Mouse (Mus musculus) neural tube, postnatal 0 days (tissue): ENCODE measurements around the gene Abcf1. TPM values are rescaled to one million over a fixed set of nuclear protein-coding genes. Genes with fewer than 3 reads are reported as not detected.
A peak's percentile ranks its signal among the peaks of the same experiment; 100 is the strongest.

Source experiments
- microRNA counts: library from miRNA; unstranded; fragments of <30 nt; microRNA quantifications from one replicate; lab custom pipeline; 2015
- microRNA-seq: library from miRNA; unstranded; fragments of <30 nt; microRNA quantifications from one replicate; pipeline ENCODE4, GENCODE M21; 2016
- polyA plus RNA-seq: library from polyadenylated mRNA; unstranded; fragments of >200 nt; fragmentation: Nextera tagmentation; extraction: Ambion mirVana; gene quantifications from 2 replicates; pipeline ENCODE4 v1.2.1, GENCODE M21; 2015

Gene Abcf1
- 79.4 and 88.1 TPM in 2 replicates for polyA plus RNA-seq

GRCm38 (mm10) chr17:35969418-35970389 is at the start of gene Abcf1:
Gene Abcf1 (minus strand): TSS chr17:35969761.

GRCm38 (mm10) chr17:35979401-35980362 is 10.1 kb upstream of the Abcf1 start, which contains the start of the genes Gnl1 and Prr3:
Gene Gnl1 (plus strand): TSS chr17:35979851.
Gene Prr3 (minus strand): TSS chr17:35980236.

GRCm38 (mm10) chr17:35916297-35917142 is 53.0 kb downstream of the Abcf1 start, which contains the start of the genes Mrps18b and Ppp1r10:
Gene Mrps18b (minus strand): TSS chr17:35916389.
Gene Ppp1r10 (plus strand): TSS chr17:35916434.

DNA sequence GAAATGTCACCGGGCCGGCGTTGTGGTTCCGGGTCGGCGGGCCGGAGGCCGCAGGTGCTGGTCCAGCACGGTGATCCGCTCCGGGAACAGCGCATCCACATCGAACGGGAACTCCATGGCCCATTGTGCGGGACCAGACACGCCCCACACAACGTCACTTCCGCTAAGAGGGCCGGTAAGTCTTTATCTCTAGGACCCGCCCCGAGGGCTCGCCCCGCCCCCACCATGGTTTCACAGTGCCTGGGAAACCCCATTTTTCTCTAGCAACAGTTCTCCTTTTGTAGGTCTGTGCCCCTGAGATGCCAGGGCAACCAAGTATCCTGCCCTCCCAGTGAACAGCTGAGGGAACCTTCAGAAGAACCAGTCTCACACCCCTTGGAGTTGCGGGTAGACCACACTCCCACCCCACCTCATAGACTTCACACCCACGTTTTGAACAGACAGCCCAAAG is 59.6 kb downstream of the Abcf1 start, which contains the start of gene Atat1:
Atat1 (minus strand) TSS at position 157 of the 451 bp plus-strand sequence.

MicroRNAs within 50 kb of the gene (microRNA counts, 519-probe panel; counts per million panel counts)
- 40.5 counts per million for microRNA mmu-miR-1894-3p (lab: Ali Mortazavi, UCI)
- 40.5 counts per million for microRNA mmu-miR-1894-5p (lab: Ali Mortazavi, UCI)
- microRNA mmu-miR-877 (lab: Ali Mortazavi, UCI), result 40.5 counts per million

Small RNA genes lying within 50 kb of the gene (microRNA-seq; reads per million reads assigned to microRNA genes)
- not detected for gene Mir1894
- 103 reads per million, percentile 44 among the genes with 10 or more reads in this experiment for gene Mir877

Other genes starting within 250 kb of the Abcf1 start
- gene Ier3, start 148.1 kb downstream of the Abcf1 start, polyA plus RNA-seq, result 24.1 and 25.1 TPM in 2 replicates
- gene Flot1, start 146.5 kb downstream of the Abcf1 start, polyA plus RNA-seq, result 167 and 180 TPM in 2 replicates
- gene Tubb5, start 131.5 kb downstream of the Abcf1 start, polyA plus RNA-seq, result 1,086 and 1,211 TPM in 2 replicates
- gene Mdc1, start 128.2 kb downstream of the Abcf1 start, polyA plus RNA-seq, result 3.8 and 4.1 TPM in 2 replicates
- gene Nrm, start 108.4 kb downstream of the Abcf1 start, polyA plus RNA-seq, result 18.0 and 21.8 TPM in 2 replicates
- 17.5 and 17.9 TPM in 2 replicates for gene Ppp1r18, start 104.2 kb downstream of the Abcf1 start, polyA plus RNA-seq
- gene Dhx16, start 89.9 kb downstream of the Abcf1 start, polyA plus RNA-seq, result 19.4 and 23.2 TPM in 2 replicates
- 80.1 and 91.3 TPM in 2 replicates for gene 2310061I04Rik, start 72.3 kb downstream of the Abcf1 start, polyA plus RNA-seq
- gene Atat1, start 59.7 kb downstream of the Abcf1 start, polyA plus RNA-seq, result 169 and 211 TPM in 2 replicates
- gene Mrps18b, start 53.4 kb downstream of the Abcf1 start, polyA plus RNA-seq, result 73.6 and 78.3 TPM in 2 replicates
- 22.9 and 25.5 TPM in 2 replicates for gene Ppp1r10, start 53.3 kb downstream of the Abcf1 start, polyA plus RNA-seq
- 86.7 and 86.9 TPM in 2 replicates for gene Gnl1, start 10.1 kb upstream of the Abcf1 start, polyA plus RNA-seq
- 67.0 and 74.1 TPM in 2 replicates for gene Prr3, start 10.5 kb upstream of the Abcf1 start, polyA plus RNA-seq
- gene H2-T24, start 50.8 kb upstream of the Abcf1 start, polyA plus RNA-seq, result 9.3 and 11.4 TPM in 2 replicates
- 10.9 and 11.1 TPM in 2 replicates for gene H2-T23, start 63.1 kb upstream of the Abcf1 start, polyA plus RNA-seq
- gene H2-T22, start 73.0 kb upstream of the Abcf1 start, polyA plus RNA-seq, result 10.3 and 10.9 TPM in 2 replicates
- gene Gm6034, start 73.2 kb upstream of the Abcf1 start, polyA plus RNA-seq, result not detected in 2 replicates
- not detected in 2 replicates for gene Gm11127, start 88.6 kb upstream of the Abcf1 start, polyA plus RNA-seq
- not detected in 2 replicates for gene Gm19684, start 151.9 kb upstream of the Abcf1 start, polyA plus RNA-seq
- gene Gm7030, start 159.7 kb upstream of the Abcf1 start, polyA plus RNA-seq, result not detected in 2 replicates
- gene Gm8909, start 198.8 kb upstream of the Abcf1 start, polyA plus RNA-seq, result not detected in 2 replicates
- not detected in 2 replicates for gene H2-T3, start 220.5 kb upstream of the Abcf1 start, polyA plus RNA-seq